Mouse (Mus musculus) olfactory bulb, adult 2 months (tissue): Measurements from ENCODE around the gene Akap6.

Experiments used
- CTCF ChIP-seq: fragments of 200-500 bp; IDR thresholded peaks from 2 replicates; pipeline ENCODE4 v1.5.1; 2012; ENCODE audit warnings: low read depth, mild to moderate bottlenecking, low read length, moderate library complexity; ENCODE audit not compliant: insufficient read depth
- POLR2A ChIP-seq: fragments of 200-500 bp; IDR thresholded peaks from 2 replicates; pipeline ENCODE4 v1.6.1; 2012; ENCODE audit warnings: mild to moderate bottlenecking, low read depth, low read length, moderate library complexity; ENCODE audit not compliant: insufficient read depth

- TF ChIP-seq CTCF (no peak), POLR2A (no peak)
Observed at GRCm38 (mm10) chr12:52832230-52832629, 133.0 kb downstream of the Akap6 start.
